Mouse (Mus musculus) cerebellum, adult 2 months (tissue): ENCODE measurements around the gene Ankrd6.

Source experiments
- CTCF ChIP-seq: fragments of 200-500 bp; IDR thresholded peaks from 2 replicates; pipeline ENCODE4 v1.5.1; 2011; ENCODE audit warnings: low read depth, mild to moderate bottlenecking, control low read depth, low read length, moderate library complexity, borderline replicate concordance; ENCODE audit not compliant: insufficient read depth
- POLR2A ChIP-seq: fragments of 200-500 bp; IDR thresholded peaks from 2 replicates; pipeline ENCODE4 v1.6.1; 2011; ENCODE audit warnings: low read length, control low read depth, borderline replicate concordance; ENCODE audit not compliant: insufficient read depth

DNA sequence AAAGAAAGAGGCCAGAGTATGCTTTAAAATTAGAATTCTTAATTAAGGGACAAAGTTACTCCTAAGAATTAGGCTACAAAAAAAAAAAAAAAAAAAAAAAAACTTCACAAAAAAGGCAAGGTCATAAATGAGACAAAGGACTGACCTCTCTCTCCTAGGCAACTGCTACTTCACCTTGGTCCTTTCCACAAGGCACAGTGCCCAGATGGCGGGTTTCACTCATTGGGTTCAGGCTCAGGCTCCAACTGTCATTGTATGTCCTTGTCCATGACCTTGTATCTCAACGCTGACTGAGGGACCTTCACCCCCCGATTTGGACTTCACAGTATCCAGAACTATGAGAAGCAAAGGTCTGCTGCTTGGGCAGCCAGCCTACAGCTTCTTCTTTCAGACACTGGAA is 112.2 kb downstream of the Ankrd6 start:
- TF ChIP-seq CTCF = no peak
- TF ChIP-seq POLR2A = no peak
